Mouse (Mus musculus): ENCODE data around the gene Mfsd6.

DNA sequence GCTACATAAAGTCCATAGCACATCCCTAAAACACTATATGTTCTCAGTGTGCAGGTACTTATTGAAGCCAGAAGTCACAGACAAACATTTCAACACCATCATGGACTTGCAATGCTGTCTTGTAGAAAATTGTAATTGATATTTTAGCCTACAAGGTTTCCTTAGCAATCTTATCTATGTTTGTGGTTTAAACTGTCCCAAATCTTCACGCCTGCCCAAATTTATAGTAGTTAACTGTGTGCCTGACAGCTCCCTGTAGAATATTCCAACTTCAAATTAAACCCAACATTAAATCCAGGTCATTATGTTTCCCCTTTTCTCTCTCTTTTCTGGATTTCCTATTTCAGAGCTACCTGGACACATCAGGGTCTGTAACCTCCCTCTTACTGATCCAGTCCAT lies 25.3 kb downstream of the Mfsd6 start:
- TF ChIP-seq POLR2A (IDR thresholded peaks at IDR 0.05; ENCODE audit: extremely low read depth, insufficient read depth, low read length), result no peak
- TF ChIP-seq CTCF (IDR thresholded peaks at IDR 0.05; ENCODE audit: low read depth, low read length), result no peak

All from liver, adult 2 months (tissue).